Mouse (Mus musculus): ENCODE results near the gene Col4a6. TPM values are rescaled to one million over a fixed set of nuclear protein-coding genes. Genes with fewer than 3 reads are reported as not detected.

The Col4a6 gene
- total RNA-seq (2021), result under 1 TPM; 0.23 to 0.34 TPM
- long read RNA-seq, experiment 1, full-length matches to known transcripts, result 1 of 1 reads
- long read RNA-seq, experiment 1, partial matches to known transcripts, result 0 of 1 reads
- long read RNA-seq, experiment 1, other reads (novel, unspliced or antisense), result 0 of 1 reads
- long read RNA-seq, experiment 2, full-length matches to known transcripts, result 1 of 1 reads
- long read RNA-seq, experiment 2, partial matches to known transcripts, result 0 of 1 reads
- long read RNA-seq, experiment 2, other reads (novel, unspliced or antisense), result 0 of 1 reads

DNA sequence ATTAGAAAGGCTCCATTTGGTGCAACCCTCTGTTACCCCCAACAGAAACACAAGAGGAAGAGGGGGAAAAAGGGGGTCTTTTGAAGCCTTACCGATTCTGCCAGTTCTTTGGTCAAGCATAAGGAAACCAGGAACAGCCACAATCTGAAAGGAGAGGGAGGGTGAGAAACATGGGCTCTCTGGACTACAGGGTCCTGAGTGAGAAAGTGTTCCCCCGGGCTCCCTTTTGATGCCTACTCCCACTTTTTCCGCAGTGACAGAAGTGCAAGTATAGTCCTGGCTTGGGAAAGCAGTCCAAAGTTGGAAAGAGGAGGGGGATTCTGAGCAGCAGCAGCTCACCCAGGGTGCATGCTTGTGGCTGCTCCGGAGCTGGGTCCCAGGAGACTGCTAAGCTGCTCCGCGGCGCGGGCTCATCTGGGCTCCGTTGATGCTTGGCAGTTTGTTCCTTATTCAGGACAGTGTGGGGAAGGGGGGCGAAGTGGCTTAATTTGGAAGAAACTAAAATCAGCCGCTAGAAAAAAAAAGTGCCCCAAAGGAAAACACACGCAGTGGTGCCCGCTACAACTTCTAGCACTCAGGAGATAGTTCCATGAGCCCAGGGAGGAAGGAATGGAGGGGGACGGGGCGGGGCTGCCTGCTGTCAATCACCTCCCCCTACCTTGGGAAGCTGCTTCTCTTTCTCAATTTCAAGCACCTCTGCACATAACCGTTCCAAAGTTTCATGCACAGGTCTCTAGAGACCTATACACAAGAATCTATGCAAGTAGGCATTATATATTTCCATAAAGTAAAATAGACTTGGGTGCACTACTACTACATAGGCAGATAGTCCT lies at the start of gene Col4a6:
Gene Col4a6, minus strand, starts transcription at position 607 of the 833 bp plus-strand sequence.
- DNase-seq (ENCODE audit: low spot score in 2 of 2), result peak in 1 of 2 experiments; percentile 6

DNA sequence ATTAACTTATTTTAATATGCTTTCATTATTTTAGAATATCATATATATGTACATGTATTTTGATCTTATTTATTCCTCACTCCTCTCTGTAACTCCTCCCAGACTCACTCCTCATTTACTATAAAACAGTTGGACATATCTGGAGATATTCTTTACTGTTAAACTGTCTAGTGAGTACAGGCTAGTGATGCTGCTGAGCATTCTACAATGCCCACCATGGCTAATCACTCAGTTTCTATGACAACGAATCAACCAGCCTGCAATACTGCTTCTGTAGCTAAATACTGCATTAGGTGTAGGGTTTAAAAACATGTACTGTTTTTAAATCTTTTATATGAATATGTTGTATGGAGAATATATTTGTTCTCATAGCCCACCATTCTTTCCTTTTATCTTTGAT lies 29.2 kb upstream of the Col4a6 start:
- no peak for DNase-seq (ENCODE audit: low spot score in 2 of 2)

DNA sequence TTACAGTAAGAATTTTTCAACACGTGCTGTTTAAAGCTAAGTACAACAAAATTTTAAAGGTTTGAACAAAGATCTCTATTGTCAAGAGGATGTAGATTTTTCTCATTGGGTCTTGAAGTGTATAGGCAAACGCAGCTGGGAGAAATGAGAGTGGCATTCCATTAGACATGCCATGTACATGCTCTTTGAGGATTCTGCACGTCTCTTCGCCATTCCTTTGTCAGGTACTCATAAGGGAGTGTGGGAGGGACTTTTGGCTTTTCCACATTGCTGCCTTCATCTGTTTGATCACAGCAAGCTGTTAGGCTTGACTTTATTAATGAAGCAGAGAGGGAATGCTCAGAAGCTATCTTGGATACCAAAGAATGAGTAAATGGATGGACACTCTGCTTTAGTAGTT lies 20.7 kb upstream of the Col4a6 start:
- DNase-seq (ENCODE audit: low spot score in 2 of 2), result no peak

DNA sequence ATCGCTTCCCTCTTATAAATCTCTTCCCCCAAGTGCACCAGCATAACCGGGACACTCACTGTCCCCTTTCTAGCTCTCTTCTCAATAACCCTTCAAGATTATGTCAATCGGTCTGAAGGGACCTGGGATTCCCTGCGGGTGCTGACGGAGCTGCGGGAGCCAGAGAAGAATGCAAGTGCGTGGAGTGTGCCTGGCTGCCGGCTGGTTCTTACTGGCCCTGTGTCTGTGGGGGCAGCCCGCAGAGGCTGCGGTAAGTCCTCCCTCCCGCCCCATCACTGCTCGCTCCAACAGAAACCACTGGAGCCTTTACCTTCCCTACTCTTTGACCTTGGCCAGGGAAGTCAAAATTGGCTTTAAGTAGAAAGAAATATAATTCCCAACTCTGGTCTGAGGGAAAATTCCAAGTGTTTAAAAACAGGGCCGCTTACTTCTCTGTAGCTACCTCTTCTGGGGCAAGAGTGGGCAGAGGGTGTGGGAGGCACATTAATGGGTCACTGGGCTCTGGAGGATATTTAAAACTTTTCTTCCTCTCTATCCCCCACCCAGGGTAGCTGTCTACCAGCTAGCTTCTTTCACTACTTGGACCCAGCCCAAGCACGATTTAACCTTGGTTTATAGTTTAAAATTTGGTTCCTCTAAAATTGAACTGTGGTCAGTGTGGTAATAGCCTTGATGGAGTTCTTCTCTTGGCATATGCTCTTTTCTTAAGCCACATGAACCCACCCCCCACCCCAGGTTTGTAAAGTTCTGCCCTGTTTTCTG lies 1.9 kb upstream of the Col4a6 start:
- DNase-seq (ENCODE audit: low spot score in 2 of 2), result peak in 1 of 2 experiments; percentile 6

DNA sequence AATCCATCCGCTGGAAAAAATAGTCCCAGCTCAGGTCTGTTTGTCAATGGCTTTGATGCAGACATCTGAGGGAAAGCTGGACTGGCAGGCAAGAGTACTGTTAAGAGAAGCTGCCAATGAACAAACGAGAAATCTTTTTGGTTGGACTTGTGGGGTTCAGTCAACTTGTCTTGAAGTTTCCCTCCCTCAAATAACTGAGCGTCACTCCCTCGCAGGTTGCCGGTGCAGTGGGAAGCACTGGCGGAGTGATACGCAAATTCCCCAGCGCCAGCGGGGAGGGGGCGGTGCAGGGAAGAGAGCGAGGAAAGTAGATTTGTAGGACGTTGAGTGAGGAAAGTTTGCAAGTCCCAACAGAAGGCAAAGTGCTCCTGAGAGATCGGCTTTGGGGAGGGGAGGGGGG lies 1.2 kb upstream of the Col4a6 start, which contains the start of gene Col4a5:
Gene Col4a5, plus strand, starts transcription at position 276 of the 400 bp plus-strand sequence.
- DNase-seq (ENCODE audit: low spot score in 2 of 2), result peak; percentile 28 to 37

- no peak for DNase-seq (ENCODE audit: low spot score in 2 of 2)
These were observed 25.9 kb downstream of the Col4a6 start for GRCm38 (mm10) chrX:141447936-141448335.

DNA sequence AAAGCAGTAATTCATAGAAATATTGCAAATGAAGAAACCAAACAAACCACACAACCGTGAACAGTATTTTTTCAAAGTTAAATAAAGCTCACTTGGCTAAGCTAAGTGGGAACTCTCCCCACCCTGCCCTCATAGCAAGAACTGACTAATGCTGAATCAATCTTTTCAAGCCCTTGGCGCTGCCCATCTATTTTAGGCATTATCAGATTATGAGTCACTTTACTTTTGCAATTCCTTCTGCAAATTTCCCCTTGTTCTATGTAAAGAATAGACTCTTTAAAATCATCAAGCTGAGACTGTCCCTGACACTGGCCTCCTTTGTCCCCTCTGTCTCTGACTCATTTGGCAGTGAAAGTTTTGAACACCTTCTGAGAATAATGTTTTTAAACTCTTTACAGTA lies 34.5 kb downstream of the Col4a6 start:
- DNase-seq (ENCODE audit: low spot score in 2 of 2), result no peak

GRCm38 (mm10) chrX:141436780-141437179 lies 37.1 kb downstream of the Col4a6 start:
- DNase-seq (ENCODE audit: low spot score in 2 of 2), result no peak

DNA sequence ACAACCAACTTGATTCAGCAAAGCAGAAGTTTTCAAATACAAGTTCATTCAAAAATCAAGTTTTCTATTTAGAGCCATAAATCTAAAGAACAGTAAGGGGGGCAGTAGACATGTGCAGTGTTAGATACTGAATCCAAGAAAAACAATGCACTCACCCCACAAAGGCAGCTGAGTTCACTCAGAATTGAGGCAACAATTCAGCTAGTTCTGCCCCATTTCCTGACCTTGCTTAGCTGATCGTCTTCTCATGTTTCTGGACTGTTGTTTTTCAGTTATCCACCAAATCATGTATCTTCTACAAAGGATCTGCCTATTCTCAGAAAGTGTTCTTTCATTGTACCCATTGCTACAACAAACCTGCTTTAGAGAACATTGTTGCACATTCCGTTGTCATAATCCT lies 58.6 kb downstream of the Col4a6 start:
- no peak for DNase-seq (ENCODE audit: low spot score in 2 of 2)

GRCm38 (mm10) chrX:141396243-141396642 lies 77.6 kb downstream of the Col4a6 start:
- DNase-seq (ENCODE audit: low spot score in 2 of 2), result no peak

DNA sequence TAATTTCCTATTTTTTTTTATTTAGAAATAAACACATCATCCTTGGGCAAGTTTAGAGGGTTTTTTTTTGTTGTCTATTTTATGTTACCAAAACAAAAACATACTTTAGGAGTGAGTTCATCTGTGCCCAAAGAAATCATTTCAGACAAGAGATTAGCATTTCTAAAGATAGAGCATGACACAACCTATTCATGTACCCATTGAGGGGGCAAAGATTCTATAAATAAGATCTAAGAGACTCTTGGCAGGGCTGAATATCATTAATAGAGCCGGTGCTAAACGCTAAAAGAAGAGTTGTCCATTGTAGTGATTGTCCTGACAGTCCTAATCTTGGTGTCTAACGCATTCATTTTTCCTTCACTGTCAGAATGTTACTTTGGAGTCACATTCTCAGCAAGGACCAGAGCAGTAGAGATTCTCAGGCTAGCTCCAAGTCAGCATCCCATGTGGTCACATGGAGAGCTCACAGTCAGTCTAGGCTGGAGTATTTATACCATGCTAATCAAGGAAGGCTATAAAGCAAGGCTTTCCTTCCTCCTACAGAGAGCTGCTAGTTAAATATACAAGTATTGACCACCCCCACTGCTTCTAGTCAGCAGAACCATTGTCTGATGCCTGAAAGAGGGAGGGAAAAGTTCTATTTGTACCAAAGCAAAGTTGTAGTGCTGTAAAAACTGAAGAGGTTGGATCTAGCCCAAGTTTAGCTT lies 88.3 kb downstream of the Col4a6 start:
- no peak for DNase-seq (ENCODE audit: low spot score in 2 of 2)

- no peak for DNase-seq (ENCODE audit: low spot score in 2 of 2)
These were observed 89.2 kb downstream of the Col4a6 start for GRCm38 (mm10) chrX:141384632-141385031.

GRCm38 (mm10) chrX:141370276-141370675 lies 103.6 kb downstream of the Col4a6 start:
- DNase-seq (ENCODE audit: low spot score in 2 of 2), result no peak

- DNase-seq (ENCODE audit: low spot score in 2 of 2), result no peak
These were observed 110.5 kb downstream of the Col4a6 start for GRCm38 (mm10) chrX:141363331-141363730.

DNA sequence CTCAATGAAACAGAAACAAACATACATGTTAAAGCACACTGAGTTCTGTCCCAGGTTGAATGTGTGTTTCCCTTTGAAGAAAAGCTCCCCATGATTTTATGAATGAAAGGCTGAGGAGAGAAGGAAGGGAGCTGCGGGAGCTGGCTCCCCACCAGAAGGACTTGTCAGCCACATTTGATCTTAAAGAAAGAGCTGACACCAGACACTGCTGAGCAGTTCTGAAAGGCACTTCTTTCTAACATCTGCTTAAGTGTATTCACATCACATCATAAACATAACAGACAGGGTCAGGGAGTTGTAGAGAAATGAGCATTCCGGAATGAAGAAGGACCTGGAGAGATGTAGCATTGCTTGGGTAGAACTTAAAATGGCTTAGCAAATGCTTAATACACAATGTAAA lies 132.5 kb downstream of the Col4a6 start:
- DNase-seq (ENCODE audit: low spot score in 2 of 2), result no peak

- no peak for DNase-seq (ENCODE audit: low spot score in 2 of 2)
These were observed 145.8 kb downstream of the Col4a6 start for GRCm38 (mm10) chrX:141328044-141328443.

GRCm38 (mm10) chrX:141324201-141324600 lies 149.7 kb downstream of the Col4a6 start:
- DNase-seq (ENCODE audit: low spot score in 2 of 2), result no peak

GRCm38 (mm10) chrX:141316217-141316616 lies 157.7 kb downstream of the Col4a6 start:
- DNase-seq (ENCODE audit: low spot score in 2 of 2), result no peak

DNA sequence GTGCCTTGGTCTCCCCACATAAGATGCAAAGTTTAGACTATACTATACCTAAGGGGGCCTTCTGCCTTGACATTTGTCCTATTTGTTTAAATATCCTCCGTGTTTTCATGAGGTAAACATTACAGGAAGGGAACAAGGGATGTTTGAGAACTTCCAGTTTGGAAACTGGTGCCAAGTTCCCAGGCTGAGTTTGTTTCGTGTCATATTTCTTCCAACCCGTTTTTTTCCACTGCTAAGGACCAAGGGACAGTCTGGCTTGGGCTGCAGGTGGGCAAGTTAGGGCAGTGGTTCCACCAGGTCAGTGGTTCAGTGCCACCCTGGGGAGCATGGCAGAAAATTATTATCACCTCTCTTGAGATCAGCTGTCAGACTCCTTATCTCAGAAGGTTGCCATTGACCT lies 158.1 kb downstream of the Col4a6 start:
- no peak for DNase-seq (ENCODE audit: low spot score in 2 of 2)

DNA sequence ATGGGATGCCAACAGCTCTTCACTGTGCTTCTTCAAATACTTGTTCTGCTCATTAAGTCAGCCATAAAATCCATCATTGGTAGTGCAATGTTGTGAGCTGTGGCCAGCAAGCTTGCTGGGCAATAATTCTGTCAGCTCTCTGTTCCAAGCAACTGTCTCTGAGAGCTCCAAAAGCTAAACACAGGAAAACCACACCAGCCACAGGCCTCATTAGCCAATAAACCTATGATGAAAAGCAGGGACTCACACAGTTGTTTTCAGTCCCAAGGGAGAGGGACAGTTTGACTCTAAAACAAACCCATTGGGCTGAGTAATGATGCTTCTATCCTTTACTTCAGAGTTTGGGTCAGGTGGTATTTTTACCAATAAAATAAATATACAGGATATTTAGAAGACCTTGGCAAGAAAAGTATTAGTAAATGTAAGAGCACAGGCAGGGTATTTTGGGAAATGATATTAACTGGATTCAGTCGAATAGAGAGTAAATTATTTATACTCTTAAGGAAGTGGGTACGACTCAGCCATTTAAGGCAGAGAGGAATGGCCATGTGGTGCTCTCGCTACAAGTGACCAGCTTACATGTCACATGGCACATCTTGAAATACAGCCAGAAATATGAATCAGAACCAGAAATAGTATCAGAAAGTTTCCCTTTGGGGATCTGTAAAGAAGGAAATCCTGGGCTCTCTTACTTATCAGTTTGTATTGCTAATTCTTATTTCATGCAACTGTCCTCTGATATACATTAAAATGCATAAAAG lies 181.0 kb downstream of the Col4a6 start:
- no peak for DNase-seq (ENCODE audit: low spot score in 2 of 2)
